Mouse (Mus musculus) adrenal gland (tissue): ENCODE results near the gene Fgfrl1.

ENCODE experiments used
- intact Hi-C: fragments of 180-260 bp; cut with DNase I; formaldehyde crosslinking; loops from one replicate; pipeline ENCODE4 v1.15.1; 2025
- long read RNA-seq, 2 experiments: library from polyadenylated mRNA; unstranded; transcript quantifications; one replicate each; pipeline ENCODE4 v2.0.0; 2020; ENCODE audit warnings: borderline replicate concordance in 1 of 2; ENCODE audit not compliant: insufficient replicate concordance in 1 of 2

Fgfrl1 gene
- long read RNA-seq, experiment 1, partial matches to known transcripts, result 0 of 3 reads
- long read RNA-seq, experiment 1, other reads (novel, unspliced or antisense), result 2 of 3 reads
- long read RNA-seq, experiment 2, partial matches to known transcripts, result 0 of 1 reads
- long read RNA-seq, experiment 2, other reads (novel, unspliced or antisense), result 1 of 1 reads

DNA sequence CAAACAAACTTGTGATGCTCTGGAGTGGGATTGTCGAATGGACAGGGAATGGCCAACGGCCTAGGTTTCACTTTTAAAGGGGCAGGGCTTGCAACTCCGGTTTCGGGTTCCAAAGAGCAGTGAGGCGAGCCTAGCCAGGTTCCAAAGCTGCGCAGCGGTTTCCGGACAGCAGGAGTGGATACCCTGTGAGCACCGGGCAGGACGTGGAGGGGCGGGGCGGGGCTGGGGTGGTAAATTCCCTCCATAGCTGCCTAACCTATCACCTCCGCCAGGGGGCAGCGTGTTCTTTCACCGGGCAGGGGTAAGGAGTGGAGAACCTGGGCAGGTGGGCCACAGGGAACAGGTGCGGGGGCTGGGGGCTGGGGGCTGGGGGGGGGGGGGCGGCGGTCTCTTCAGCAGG, at the start of gene Fgfrl1:
Fgfrl1 (plus strand) TSS at position 112 of the 400 bp plus-strand sequence.
- intact Hi-C loops, result no loop called here

- intact Hi-C loops, result no loop called here
These were observed 48.5 kb upstream of the Fgfrl1 start for GRCm38 (mm10) chr5:108643674-108644073.

GRCm38 (mm10) chr5:108645651-108646342, 46.4 kb upstream of the Fgfrl1 start:
- intact Hi-C loops, result no loop called here

GRCm38 (mm10) chr5:108646343-108646660, 45.9 kb upstream of the Fgfrl1 start:
- intact Hi-C loops, result no loop called here

GRCm38 (mm10) chr5:108647311-108647710, 44.9 kb upstream of the Fgfrl1 start:
- intact Hi-C loops, result no loop called here

- intact Hi-C loops, result no loop called here
These were observed 44.2 kb upstream of the Fgfrl1 start for GRCm38 (mm10) chr5:108647820-108648465.

- intact Hi-C loops, result no loop called here
These were observed 43.1 kb upstream of the Fgfrl1 start for GRCm38 (mm10) chr5:108648937-108649576.

GRCm38 (mm10) chr5:108650341-108650740, 41.8 kb upstream of the Fgfrl1 start:
- intact Hi-C loops, result loop anchor here (5.0 kb wide), 2 partner anchors 63 to 223 kb away; no protein-coding TSS in a partner anchor

- intact Hi-C loops, result loop anchor here (5.0 kb wide), 2 partner anchors 64 to 224 kb away; no protein-coding TSS in a partner anchor
These were observed 41.0 kb upstream of the Fgfrl1 start for GRCm38 (mm10) chr5:108651136-108651720.

- intact Hi-C loops, result loop anchor here (5.0 kb wide), 2 partner anchors 65 to 225 kb away; no protein-coding TSS in a partner anchor
These were observed 40.4 kb upstream of the Fgfrl1 start for GRCm38 (mm10) chr5:108651823-108652222.

DNA sequence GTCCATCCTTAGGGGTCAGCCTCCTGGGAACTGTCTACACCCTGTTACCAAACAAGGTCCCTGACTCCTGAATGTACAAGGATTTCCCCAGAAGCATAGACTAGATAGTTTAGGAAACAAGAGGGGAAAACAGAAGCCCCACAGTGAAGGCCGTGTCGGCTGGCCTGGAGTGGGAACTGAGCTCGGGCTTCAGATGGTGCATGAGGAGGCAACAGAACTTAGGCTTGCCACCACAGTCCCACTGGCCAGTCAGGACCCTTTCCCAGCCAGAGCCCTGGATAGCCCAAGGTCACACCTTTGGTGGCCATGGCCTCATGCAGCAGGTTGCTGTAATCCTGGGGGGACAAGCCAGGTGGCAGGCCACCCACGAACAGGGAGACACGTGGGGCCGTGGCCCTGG, 38.8 kb upstream of the Fgfrl1 start:
- intact Hi-C loops, result loop anchor here (5.0 kb wide), 2 partner anchors 66 to 226 kb away; no protein-coding TSS in a partner anchor

GRCm38 (mm10) chr5:108654444-108654990, 37.7 kb upstream of the Fgfrl1 start:
- intact Hi-C loops, result loop anchor here (5.0 kb wide), 2 partner anchors 67 to 227 kb away; no protein-coding TSS in a partner anchor

DNA sequence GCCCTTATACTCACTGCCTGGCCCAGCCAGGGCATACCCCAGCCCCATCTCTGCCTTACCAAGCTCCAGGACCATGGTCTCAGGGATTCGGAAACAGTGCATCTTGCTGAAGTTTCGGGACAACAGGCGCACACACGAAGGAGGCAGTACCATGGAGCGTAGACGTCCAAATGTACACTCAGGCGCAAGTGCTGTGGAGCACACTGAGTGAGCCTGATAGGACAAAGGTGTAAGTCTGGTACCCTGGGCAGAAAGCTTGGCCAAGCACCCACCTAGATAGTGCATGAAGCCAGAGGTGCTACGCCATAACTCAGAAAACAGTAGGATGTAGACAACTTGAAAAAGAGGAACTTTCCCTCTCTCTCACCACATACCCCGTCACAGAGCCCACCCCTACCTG, 36.8 kb upstream of the Fgfrl1 start:
- intact Hi-C loops, result no loop called here

GRCm38 (mm10) chr5:108655891-108656650, 36.1 kb upstream of the Fgfrl1 start:
- intact Hi-C loops, result no loop called here

GRCm38 (mm10) chr5:108657406-108657805, 34.8 kb upstream of the Fgfrl1 start:
- intact Hi-C loops, result no loop called here

DNA sequence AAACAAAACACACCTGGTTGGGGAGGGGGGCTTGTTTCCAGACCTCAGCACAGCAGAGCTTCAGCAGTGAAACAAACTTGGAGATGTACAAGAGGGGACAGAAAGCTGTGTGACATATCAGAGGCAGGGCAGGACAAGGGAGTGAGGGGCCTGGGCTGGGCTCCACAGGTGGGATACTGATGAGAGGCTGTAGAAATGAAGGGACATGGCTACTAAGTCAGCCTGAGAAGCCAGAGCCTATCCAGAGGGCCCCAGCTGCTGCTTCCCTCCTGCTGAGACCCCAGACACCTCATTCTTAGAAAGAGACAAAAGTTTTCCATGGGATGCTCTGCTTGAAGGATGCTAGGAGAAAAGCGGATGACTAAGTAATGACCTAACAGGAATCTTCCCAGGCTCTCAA, 33.6 kb upstream of the Fgfrl1 start:
- intact Hi-C loops, result no loop called here

DNA sequence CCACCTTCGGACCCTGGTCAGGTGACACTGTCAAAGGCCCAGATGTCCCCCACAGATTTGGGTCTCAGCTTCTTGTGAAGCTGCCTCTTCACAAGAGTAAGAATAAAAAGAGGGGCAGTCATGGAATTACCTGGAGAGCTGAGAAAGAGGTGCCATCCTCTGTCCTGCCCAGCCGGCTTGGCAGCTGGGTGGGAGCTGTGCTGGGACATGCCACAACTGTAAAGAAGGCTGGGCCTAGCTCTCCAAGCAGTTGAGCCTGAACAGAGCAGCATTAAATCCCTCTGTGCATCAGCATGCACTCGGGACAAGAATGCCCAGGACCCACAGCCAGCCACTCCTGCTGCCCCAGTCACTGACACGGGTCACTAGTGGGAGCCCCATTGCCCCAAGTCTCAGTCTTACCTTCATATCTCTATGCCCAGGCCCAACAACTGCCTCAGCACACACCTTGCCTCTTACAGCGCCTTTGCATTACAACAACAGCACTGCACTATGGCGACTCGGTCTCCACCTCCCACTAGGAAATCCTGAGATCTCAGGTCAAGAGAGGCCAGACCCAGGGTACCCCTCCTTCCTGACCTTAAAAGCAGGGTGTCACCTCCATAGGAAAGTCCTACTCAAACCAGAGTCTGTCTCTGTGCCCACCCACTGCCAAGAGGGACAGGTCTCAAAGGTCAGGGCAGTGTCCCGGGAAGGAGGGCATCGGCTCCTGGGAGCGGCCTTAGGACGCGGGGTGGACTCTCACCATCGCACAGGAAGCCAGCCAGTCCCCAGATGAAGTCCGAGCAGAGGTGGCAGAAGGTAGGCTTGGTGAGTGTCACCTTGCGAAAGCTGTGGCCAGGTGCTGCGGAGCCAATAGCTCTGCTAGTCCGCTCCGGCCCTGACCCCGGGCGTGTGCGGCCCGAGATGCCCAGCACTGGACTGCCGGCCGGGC, 32.2 kb upstream of the Fgfrl1 start, which contains the start of gene Idua:
Idua (plus strand) TSS at position 634 of the 934 bp plus-strand sequence.
- intact Hi-C loops, result no loop called here

GRCm38 (mm10) chr5:108660632-108661268, 31.4 kb upstream of the Fgfrl1 start:
- intact Hi-C loops, result no loop called here

GRCm38 (mm10) chr5:108662772-108663171, 29.4 kb upstream of the Fgfrl1 start:
- intact Hi-C loops, result no loop called here
